Mouse (Mus musculus) kidney, adult 9 months (tissue): Measurements from ENCODE around the gene Khdc4.
"Not testable (repeated sequence)": the region's sequence is repeated elsewhere in the genome, so short reads cannot be mapped to it uniquely, and the experiment has no call there.

Experiments
- DNase-seq: peaks from one replicate; pipeline ENCODE4 v3.0.0; 2022

Gene Khdc4

DNA sequence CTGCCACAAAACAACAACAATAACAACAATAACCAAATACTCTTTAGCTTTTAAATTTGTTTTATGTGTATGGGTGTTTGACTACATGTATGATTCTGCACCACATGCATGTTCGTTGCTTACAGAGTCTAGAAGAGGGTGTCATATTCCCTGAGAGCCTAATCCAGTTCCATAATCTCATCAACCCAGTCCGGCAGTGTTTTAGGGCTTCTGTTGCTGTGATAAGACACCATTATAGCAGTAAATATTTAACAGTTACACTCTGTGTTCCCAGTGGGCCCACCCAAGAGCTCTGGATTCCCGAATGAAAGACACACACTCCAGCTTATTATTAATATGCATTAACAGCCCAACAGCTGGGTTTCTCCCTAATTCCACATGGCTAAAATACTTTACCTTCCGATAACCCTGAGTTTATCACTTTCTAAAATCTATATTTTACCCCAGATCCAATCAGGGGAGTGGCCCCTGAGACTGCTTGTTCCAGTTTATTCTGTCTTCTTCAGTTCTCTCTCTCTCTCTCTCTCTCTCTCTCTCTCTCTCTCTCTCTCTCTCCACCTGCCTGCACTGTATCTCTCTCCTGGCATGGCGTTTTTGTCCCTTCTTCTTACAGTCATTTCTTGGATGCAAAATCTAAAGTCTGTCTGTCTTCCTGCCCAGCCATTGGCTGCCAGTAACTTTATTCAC is 27.0 kb upstream of the Khdc4 start:
- DNase-seq = no peak

DNA sequence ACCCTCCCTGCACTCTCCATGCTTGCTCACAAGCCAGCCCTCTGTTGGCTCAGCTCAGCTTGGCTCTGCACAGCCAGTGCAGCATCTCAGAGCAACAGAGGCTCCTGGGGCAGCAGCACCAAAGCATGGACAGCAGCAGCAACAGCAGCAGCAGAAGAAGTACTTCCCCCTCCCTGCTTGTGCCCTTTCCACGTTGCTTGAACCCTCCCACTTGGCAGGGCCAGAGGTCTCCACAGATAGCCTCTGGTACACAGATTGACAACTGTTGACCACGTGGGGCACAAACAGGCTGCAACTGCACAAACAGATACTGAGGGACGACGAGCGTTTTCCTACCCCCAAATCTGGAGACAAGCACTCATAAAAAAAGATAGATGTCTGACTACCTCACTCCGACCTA is 25.8 kb upstream of the Khdc4 start:
- no peak for DNase-seq

DNA sequence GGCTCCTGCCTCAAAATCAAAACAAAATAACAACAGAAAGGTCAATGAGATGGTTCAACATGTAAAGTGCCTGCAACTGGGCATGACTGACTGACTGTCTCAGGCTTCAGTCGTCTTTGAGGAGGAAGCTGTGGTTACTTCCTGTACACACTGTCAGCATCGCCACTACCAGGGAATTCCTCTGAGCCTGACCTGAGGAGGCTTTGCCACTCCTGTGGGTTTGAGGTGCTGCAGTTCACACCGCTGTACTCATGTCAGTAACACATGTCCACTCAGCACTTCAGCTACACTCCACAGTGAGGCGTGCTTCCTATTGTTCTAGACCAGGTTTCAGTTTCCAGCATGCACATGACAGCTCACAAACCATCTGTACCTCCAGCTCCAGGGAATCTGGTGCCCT is 21.5 kb upstream of the Khdc4 start:
- DNase-seq = no peak

DNA sequence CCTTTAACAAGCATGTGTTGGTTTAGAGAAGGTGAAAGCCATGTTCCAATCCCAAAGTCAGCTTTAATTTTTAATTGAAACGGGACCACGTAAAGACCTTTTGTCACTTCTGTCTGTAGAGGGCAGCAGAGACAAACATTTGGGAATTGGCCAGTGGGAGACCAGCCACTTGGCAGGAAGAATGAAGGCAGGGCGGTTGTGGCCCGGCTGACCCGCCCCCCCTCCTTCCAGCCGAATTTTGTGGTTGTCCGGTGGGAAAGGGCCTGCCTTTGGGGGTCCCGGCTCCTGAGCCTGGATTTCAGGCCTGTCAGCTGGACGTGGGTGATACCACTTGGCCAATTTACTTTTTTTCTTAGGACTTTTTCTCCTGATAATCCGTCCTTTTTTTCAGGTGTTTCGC is 8.2 kb upstream of the Khdc4 start:
- DNase-seq = peak; percentile 83

DNA sequence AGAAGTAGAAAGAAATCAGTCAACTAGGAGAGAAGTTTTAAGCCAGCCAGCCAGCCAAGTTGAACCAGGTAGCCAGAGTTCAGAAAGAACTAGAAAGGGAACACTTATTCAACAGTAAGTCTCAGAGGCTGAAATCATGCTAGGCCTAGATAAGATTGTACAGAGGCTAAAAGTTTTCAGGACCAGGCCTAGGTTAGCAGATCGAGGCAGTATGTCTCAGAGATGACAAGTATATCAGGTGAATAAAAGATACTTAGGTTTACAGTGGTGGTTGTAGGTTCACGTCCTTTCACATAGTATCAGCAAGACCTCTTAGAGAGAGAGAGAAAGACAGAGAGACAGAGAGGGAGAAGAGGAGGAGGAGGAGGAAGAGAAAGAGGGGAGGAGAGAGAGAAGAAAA is 1.8 kb upstream of the Khdc4 start:
- peak; percentile 14 for DNase-seq

DNA sequence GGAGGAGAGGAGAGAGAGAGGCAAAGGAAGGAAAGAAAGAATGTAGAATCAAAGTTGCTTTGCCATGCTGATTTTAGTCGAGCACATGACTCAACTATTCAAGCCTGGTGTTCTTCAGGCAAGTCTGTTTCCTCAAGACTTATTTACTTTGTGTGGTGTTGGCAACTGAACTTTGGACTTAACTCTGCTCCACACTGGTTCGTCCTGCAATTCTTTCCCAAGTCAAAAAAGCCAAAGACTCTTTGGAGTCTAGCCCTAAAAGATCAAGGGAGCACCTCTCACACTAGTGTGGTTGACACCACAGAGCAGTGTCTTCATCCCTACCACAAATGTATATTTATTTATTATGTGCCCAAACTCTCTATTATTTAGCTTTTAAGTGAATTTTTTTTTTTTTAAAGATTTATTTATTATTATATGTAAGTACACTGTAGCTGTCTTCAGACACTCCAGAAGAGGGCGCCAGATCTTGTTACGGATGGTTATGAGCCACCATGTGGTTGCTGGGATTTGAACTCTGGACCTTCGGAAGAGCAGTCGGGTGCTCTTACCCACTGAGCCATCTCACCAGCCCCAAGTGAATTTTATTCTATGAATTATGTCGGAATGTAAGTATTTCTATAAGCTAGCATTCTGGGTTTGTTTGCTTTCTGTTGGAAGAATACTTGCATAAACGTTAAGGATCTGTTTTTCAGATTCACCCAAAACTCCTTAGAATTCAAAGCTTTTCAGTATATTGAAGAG is 1.2 kb upstream of the Khdc4 start:
- peak; percentile 70 for DNase-seq

DNA sequence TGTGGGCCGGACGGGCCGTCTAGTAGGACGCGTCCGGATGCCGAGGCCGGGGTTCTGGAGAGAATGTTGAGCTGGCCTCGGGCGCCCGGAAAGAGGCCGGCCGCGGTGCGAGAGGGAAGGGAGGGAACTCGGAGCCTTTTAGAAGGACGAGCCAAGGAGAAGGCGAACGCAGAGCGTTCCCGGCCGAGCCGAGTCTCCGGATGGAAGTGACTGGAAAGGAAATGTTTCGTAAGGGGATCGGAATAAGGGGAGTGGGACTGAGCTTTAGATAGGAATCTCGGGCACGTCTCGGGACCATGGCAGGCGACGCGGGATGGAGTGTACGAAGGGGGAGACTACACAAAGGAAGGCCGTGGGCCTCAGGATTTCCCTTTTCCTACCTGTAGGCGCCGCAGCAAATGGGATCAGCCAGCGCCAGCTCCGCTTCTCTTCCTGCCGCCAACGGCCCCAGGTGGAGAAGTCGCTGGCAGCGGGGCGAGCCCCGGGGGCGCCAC is 402 bp downstream of the Khdc4 start:
- DNase-seq = no peak

DNA sequence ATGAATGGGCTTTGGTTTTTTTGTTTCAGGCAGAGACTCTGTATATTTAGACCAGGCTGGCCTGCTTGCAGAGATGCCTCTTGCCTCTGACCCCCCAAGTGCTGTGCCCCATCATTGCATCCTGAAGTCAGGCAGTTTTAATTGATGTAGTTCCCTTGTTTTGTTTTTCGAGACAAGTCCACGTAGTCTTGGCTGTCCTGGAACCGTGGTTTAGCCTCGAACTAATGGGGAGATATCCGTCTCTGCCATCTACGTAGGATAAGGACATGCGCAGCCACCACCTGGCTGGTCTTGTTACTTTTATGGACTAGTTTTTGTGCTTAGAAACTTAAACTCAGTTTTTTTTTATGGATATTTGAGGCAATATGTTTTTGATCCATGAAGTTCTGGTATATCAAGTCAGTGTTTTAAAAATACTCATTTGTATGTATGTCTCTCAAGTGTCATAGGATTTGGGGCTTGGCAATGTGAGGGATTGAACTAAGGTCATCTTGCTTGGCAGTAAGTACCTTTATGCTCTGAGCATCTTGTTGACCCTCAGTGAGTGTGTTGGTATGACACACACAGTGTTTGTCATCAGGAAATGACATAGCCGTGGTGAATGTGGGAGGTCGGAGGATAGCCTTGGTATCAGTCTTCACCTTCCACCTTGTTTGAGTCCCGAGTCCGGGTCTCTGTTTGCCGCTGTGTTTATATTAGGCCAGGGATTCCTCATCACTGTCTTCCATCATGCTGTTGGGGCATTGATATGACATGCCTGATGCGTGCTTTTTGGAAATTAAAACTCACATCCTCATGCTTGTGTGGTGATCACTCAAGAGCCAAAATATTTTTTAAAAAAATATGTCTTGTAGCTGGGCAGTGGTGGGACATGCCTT is 1.4 kb downstream of the Khdc4 start:
- DNase-seq = peak; percentile 9

DNA sequence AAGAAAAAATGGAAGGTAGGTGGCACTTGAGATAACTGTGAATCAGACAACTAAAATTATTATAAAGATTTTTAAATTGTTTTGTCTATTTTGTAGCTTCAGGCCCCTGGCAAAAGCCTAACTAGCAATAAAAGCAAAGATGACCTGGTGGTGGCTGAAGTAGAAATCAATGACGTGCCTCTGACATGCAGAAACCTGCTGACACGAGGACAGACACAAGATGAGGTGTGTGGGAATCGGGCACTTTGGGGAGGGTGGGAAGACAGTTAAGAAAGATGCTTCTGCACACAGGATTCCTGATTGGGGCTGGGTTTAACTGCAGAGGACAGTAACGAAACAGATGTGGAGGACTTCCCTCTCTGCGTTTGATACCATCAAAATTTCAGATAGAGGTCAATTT is 3.5 kb downstream of the Khdc4 start:
- DNase-seq = no peak

DNA sequence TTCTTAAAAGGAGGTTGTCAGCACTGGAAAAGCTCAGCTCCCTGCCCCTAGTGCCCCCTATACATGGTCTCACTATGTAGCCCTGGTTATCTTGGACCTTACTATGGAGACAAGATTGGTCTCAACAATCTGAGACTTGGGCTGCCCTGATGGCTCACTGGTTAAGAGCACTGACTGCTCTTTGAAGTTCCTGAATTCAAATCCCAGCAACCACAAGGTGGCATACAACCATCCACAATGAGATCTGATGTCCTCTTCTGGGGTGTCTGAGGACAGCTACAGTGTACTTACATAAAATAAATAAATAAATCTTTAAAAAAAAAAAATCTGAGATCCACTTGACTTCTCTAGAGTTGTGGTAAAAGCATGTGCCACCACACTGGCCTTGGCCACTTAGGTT is 9.9 kb downstream of the Khdc4 start:
- no peak for DNase-seq

DNA sequence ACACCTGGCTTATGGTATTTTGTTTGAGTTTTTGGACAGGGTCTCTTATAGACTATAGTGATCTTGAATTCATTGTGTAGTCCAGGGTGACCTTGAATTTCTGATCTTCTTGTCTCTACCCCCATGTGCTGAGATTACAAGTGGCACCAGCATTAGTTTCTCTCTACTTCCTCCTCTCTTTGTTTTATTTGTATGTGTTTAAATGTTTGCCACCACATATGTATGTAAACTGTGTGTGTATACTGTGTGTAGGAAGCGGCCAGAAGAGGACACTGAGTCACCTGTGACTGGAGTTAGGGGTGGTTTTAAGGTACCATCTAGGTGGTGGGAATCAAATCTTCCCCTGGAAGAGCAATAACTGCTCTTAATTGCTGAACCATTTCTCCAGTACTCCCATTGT is 12.4 kb downstream of the Khdc4 start:
- no peak for DNase-seq

DNA sequence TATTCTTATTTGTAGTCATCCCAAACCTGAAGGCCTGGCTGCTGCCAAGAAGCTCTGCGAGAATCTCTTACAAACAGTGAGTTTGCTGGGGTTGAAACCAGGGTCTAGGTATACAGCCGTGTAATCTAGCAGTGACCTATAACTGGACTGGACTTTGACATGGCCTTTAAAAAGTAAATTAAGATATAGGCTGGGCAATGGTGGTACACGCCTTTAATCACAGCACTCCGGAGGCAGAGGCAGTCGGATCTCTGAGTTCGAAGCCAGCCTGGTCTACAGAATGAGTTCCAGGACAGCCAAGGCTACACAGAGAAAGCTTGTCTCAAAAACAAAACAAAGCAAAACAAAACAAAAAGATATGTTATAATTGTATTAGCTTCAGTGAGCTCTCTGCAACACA is 13.2 kb downstream of the Khdc4 start:
- no peak for DNase-seq

DNA sequence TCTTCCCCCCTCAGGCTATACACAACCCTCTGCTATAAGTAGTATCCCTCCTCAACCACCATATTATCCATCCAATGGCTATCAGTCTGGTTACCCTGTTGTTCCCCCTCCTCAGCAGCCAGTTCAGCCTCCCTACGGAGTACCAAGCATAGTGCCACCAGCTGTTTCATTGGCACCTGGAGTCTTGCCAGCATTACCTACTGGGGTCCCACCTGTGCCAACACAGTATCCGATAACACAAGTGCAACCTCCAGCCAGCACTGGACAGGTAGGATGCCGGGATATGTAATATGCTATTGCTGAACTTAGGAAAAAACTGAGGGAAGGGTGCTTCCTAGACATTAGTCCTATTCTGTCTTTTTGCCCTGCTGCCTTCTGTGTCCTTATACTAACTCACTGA is 14.6 kb downstream of the Khdc4 start:
- no peak for DNase-seq

DNA sequence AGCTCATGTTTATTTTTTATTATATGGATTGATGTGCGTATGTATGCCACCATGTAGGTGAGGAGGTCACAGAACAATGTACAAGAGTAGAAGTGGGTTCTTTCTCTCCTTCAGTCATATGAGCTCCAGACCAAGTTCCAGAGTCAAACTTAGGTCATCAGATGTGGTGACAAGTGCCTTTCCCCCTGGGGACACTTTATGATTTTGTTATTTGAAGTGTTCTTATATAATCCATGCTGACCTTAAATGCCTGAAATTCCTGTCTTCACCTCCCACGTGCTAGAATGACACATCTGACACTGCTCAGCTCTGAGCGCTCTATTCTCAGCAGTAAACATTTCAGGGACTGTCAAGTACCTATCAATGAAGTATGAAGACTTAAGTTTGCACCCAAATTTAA is 15.6 kb downstream of the Khdc4 start:
- DNase-seq = no peak

DNA sequence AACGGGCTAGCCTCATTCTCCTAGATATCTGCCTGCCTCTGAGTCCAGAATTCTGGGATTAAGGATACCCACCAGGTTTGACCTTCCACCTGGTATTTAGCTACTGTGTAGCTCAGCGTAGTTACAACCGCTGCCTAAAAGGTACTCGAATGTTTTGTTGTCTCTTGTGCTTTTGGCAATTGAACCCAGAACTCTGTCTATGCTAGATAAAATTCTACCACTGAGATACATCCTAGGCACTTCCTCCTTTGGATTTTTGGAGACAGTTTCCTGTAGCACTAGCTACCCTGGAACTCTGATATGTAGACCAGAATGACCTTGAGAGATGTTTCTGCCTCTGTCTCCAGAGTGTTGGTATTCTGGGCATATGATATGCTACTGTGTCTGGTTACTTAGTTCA is 28.1 kb downstream of the Khdc4 start:
- no peak for DNase-seq

DNA sequence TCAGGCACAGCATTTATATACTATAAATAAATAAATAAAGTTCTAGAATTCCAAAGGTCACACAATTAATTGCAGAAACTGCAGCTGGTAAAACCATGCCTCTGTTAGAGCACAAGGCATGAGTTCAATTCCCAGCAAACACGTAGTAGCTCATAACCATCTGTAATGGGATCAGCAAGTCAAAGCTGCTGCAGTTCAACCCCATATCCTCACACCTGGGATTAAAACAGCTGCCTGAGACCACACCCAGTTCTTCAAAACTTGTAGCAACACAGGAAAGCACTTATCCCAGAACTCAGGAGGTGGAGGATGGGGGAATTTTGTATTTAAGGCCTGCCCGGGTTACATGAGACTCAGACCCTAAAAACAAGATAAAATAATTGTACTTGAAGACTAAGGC is 29.1 kb downstream of the Khdc4 start:
- DNase-seq = no peak

DNA sequence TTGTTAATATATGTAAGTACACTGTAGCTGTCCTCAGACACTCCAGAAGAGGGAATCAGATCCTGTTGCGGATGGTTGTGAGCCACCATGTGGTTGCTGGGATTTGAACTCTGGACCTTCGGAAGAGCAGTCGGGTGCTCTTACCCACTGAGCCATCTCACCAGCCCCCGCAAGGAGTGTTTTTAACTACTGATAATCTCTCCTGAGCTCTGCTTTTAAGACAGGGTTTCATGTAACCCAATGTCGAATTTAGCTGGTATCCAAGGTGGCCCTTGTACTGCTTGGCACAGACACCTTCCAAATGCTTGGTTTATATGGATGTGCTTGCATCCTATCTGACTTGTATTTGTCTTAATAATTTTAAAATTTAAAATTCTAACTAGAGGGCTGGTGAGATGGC is 30.1 kb downstream of the Khdc4 start:
- DNase-seq = not testable (repeated sequence)

DNA sequence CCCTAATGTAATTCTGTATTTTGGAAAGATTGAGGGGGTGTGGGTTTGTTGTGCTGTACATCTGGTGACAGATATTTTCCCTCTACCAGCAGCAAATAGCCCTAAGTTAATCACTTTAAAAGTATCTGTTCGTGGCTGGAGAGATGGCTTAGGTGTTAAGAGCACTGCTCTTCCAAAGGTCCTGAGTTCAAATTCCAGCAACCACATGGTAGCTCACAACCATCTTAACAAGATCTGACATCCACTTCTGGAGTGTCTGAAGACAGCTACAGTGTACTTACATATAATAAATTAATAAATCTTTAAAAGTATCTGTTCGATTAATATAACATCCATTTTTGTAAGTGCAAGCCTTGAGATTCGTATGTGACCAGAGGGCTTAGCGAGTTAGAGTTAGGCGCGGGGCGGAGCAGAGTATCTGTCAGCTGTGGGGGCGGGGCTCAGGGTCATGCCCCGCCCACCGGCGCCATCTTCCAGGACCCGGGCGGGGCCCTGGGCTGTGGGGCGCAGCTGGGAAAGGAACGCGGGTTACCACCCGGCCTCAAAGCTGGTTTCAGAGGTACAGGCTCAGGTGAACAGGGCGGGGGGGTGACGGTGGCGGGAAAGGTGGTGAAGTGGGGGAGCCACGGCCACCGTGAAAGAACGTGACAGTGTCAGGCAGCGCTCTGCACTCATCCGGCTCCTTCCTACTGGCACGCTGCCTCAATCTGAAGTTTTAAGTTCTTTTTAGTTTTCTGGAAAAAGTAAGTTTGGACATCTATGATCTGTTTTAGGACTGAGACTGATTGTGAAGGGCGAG is 31.0 kb downstream of the Khdc4 start, which contains the start of gene Rit1:
Rit1 (plus strand) TSS at position 440 of the 799 bp plus-strand sequence.
- DNase-seq = peak; percentile 87

DNA sequence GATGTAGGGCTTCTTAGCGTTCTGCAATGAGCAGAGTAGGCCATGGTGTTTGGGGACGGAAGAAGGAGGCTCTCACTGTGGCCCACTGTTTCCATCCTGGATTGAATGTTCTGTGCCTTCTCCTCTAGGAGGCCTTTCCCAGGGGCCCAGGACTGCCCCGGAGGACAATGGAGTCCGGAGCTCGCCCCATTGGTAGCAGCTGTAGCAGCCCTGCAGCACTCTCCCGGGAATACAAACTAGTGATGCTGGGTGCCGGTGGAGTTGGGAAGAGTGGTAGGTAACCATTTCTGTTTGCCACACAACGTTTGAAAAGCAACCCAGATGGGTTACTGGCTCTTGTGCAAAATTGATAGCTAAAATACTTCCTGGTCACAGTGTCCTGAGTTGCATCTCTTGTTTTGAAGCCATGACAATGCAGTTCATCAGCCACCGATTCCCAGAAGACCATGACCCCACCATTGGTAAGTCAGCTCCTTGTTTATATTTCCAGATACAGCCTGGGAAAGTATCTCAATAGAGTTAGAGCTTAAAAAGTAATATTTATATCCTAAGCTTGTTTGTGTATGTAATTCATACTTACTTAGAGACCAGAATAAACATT is 31.7 kb downstream of the Khdc4 start:
- no peak for DNase-seq

DNA sequence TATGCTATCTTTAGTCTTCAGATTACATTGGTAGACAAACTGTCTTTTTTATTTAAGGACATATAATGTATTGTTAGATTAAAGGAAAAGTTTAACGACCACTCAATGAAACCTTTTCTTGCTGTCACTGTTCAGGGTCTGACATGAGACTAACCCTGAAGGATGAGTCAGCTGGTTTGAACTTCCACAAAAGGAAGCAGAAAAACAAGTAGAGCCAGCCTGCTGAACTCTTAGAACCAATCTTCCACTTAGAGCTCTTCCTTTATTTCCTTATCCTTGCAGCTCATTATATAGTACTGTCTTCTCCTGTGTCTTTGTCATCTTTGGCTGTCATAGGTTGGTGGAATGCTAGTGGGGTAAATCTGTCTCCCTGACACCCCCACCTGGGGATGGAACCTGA is 32.2 kb downstream of the Khdc4 start:
- no peak for DNase-seq

DNA sequence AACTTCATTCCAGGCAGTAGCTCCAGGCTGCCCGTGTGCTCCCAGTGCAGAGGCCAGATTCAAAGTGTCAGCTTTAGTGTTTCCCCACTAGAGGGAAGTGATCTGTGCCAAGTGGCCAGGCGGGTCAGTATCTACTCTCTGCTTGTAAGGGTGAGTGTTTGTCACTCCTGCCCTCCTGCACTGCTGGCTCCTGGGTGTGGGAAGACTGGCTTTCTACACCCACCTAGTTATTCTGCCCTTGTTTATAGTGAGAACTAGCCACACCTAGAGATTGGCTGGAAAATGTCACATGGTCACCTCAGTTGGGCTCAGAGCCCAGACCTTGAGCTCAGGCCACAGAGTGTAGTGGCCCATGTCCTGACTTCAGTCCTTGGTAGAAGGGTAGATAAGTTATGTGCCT is 33.5 kb downstream of the Khdc4 start:
- peak; percentile 86 for DNase-seq

DNA sequence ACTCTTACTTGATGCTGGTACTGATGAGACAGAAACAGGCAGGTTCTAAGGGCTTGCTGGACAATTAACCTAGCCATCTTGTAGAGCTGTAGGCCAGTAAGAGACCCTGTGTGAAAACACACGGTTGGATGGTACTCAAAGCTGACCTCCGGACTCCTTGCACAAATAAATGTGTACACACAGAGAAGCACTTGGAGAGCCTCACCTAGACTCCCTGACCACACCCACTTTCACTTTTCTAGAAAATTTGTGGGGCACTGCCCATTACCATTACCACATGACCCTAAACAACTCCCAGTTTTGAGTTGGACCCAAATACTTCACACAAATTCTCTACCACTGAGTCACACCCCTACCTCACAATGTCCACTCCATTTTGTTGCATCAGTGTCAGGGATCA is 51.0 kb downstream of the Khdc4 start:
- no peak for DNase-seq
